Mouse (Mus musculus) v-Abl transformed pro-B cells (cell line): Measurements from ENCODE around the gene Acp2.
"Not testable (repeated sequence)": the region's sequence is repeated elsewhere in the genome, so short reads cannot be mapped to it uniquely, and the experiment has no call there.

Experiments
- in situ Hi-C, 2 experiments: fragments of 400-800 bp; cut with MboI; formaldehyde crosslinking; loops; one replicate each; pipeline ENCODE4 v1.15.1; 2025; ENCODE audit not compliant: unreplicated experiment in 2 of 2

The Acp2 gene

GRCm38 (mm10) chr2:91187431-91187830 lies 15.3 kb upstream of the Acp2 start:
- in situ Hi-C loops = no loop called here

- in situ Hi-C loops = loop anchor here (5.0 to 10.0 kb wide), 3 partner anchors 78 to 326 kb away; no protein-coding TSS in a partner anchor
Observed at GRCm38 (mm10) chr2:91190501-91190900, 12.2 kb upstream of the Acp2 start.

GRCm38 (mm10) chr2:91194624-91195332 lies 7.9 kb upstream of the Acp2 start:
- in situ Hi-C loops = loop anchor here (5.0 to 10.0 kb wide), 3 partner anchors 82 to 330 kb away; no protein-coding TSS in a partner anchor

GRCm38 (mm10) chr2:91196577-91197001 lies 6.1 kb upstream of the Acp2 start:
- in situ Hi-C loops = loop anchor here in 1 of 2 experiments (5.0 to 10.0 kb wide), 2 partner anchors 84 to 332 kb away; no protein-coding TSS in a partner anchor

- in situ Hi-C loops = loop anchor here in 1 of 2 experiments (5.0 to 10.0 kb wide), 2 partner anchors 87 to 334 kb away; no protein-coding TSS in a partner anchor
Observed at GRCm38 (mm10) chr2:91198888-91199287, 3.8 kb upstream of the Acp2 start.

- in situ Hi-C loops = no loop called here
Observed at GRCm38 (mm10) chr2:91202972-91203656, 429 bp downstream of the Acp2 start.

- in situ Hi-C loops = no loop called here
Observed at GRCm38 (mm10) chr2:91206254-91206775, 3.6 kb downstream of the Acp2 start.

GRCm38 (mm10) chr2:91213311-91213710 lies 10.6 kb downstream of the Acp2 start:
- in situ Hi-C loops = no loop called here

GRCm38 (mm10) chr2:91217032-91217431 lies 14.3 kb downstream of the Acp2 start:
- in situ Hi-C loops = no loop called here

GRCm38 (mm10) chr2:91220501-91220900 lies 17.8 kb downstream of the Acp2 start:
- in situ Hi-C loops = no loop called here

GRCm38 (mm10) chr2:91223614-91224013 lies 20.9 kb downstream of the Acp2 start:
- in situ Hi-C loops = no loop called here

GRCm38 (mm10) chr2:91229735-91230134 lies 27.1 kb downstream of the Acp2 start:
- in situ Hi-C loops = no loop called here

GRCm38 (mm10) chr2:91236601-91237510 lies 34.2 kb downstream of the Acp2 start, which contains the start of gene Ddb2:
TSS of gene Ddb2 (minus strand) at chr2:91236982.
- in situ Hi-C loops = no loop called here

- in situ Hi-C loops = not testable (repeated sequence)
Observed at GRCm38 (mm10) chr2:91237511-91238080, 34.9 kb downstream of the Acp2 start.

GRCm38 (mm10) chr2:91242547-91242946 lies 39.9 kb downstream of the Acp2 start:
- in situ Hi-C loops = no loop called here

GRCm38 (mm10) chr2:91243416-91243815 lies 40.7 kb downstream of the Acp2 start:
- in situ Hi-C loops = no loop called here

GRCm38 (mm10) chr2:91244557-91245228 lies 42.0 kb downstream of the Acp2 start:
- in situ Hi-C loops = no loop called here

- in situ Hi-C loops = no loop called here
Observed at GRCm38 (mm10) chr2:91248366-91248765, 45.7 kb downstream of the Acp2 start.

GRCm38 (mm10) chr2:91252001-91252400 lies 49.3 kb downstream of the Acp2 start:
- in situ Hi-C loops = no loop called here
